Mouse (Mus musculus) embryonic facial prominence, embryonic 15.5 days (tissue): ENCODE measurements around the gene Gm26992. TPM values are rescaled to one million over a fixed set of nuclear protein-coding genes. Genes with fewer than 3 reads are reported as not detected.

ENCODE experiments used
- ATAC-seq: fragments of 200-750 bp; cut with Nextera tagmentation; 2 replicates; pipeline ENCODE4 v1.8.0; 2017; ENCODE audit warnings: low read depth, moderate TSS enrichment; ENCODE audit not compliant: insufficient number of reproducible peaks, low FRiP score, low TSS enrichment
- H3K27ac ChIP-seq: fragments of 300-500 bp; sonication (generic); replicated peaks from 2 replicates; pipeline ENCODE4 v1.5.1; 2015; ENCODE audit warnings: mild to moderate bottlenecking, inconsistent platforms
- H3K27me3 ChIP-seq: fragments of 300-500 bp; sonication (generic); 2 replicates; pipeline ENCODE4 v1.6.1; 2015; ENCODE audit warnings: inconsistent platforms
- H3K36me3 ChIP-seq: fragments of 300-500 bp; sonication (generic); 2 replicates; pipeline ENCODE4 v1.6.1; 2015; ENCODE audit warnings: mild to moderate bottlenecking, inconsistent platforms
- H3K4me1 ChIP-seq: fragments of 300-500 bp; sonication (generic); 2 replicates; pipeline ENCODE4 v1.6.1; 2015; ENCODE audit warnings: inconsistent platforms
- H3K4me2 ChIP-seq: fragments of 300-500 bp; sonication (generic); replicated peaks from 2 replicates; pipeline ENCODE4 v1.6.1; 2015; ENCODE audit warnings: mild to moderate bottlenecking, inconsistent platforms
- H3K4me3 ChIP-seq: fragments of 300-500 bp; sonication (generic); replicated peaks from 2 replicates; pipeline ENCODE4 v1.5.1; 2015; ENCODE audit warnings: mild to moderate bottlenecking, inconsistent platforms
- H3K9ac ChIP-seq: fragments of 300-500 bp; sonication (generic); 2 replicates; pipeline ENCODE4 v1.6.1; 2015; ENCODE audit warnings: inconsistent platforms
- H3K9me3 ChIP-seq: fragments of 300-500 bp; sonication (generic); replicated peaks from 2 replicates; pipeline ENCODE4 v1.6.1; 2016; ENCODE audit warnings: inconsistent platforms
- WGBS: fragments of 180-500 bp; shearing (Covaris S2); methylation state at CpG from one replicate; pipeline ENCODE4 v1.1.7; 2015; 5-methylcytosine and 5-hydroxymethylcytosine counted together
- polyA plus RNA-seq: library from polyadenylated mRNA; unstranded; fragments of >200 nt; fragmentation: Nextera tagmentation; extraction: Ambion mirVana; gene quantifications from 2 replicates; pipeline ENCODE4 v1.2.1, GENCODE M21; 2015

Gm26992 gene
- polyA plus RNA-seq = not detected in 2 replicates

DNA sequence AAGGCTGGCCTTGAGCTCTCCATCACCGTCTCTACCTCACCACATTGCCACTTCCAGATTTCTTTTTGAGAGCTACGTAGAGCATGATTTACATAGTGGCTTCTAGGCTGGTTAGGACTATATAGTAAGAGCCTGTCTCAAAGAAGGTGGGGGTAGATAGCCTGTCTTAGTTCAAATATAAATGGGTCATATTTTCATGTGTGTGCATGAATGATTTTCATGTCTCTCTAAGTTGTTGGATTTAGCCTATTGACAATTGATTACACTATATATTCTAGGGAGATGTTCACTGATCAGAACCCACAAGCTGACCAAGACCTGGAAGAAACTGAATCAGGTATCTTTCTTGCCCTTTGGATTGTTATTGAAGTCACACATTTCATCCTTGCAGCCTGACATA is at the start of gene Gm26992:
TSS of gene Gm26992 (plus strand) at position 301 of the 400 bp plus-strand sequence.
- Histone ChIP-seq H3K4me1 (no peaks in the 10 kb centered on the region), H3K27ac (no peak within 1 kb of the TSS), H3K27me3 (peaks cover 12% of the 10 kb centered on the region; the same call in 1 of the 2 replicates), H3K4me2 (no peak within 1 kb of the TSS), H3K4me3 (no peak within 1 kb of the TSS), H3K9me3 (no peaks in the 10 kb centered on the region), H3K9ac (no peak within 1 kb of the TSS), H3K36me3 (no peaks in the 10 kb centered on the region)
- WGBS = 89% methylated on average over 2 of the region's 2 CpGs
- ATAC-seq = no peak

DNA sequence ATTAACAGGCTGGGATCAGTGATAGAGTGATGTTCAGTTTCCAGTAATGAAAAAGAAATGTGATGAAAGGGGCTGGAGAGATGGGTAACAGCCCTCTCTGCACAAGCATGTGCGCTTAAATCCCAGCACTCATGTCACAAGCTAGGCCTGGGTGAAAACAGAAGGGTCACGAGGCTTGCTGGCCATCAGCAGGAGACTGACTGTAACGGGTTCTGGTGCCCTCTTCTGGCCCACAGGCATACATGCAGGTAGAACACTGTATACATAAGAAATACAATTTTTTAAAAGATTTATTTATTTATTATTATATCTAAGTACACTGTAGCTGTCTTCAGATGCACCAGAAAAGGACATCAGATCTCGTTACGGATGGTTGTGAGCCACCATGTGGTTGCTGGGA is 47.6 kb upstream of the Gm26992 start:
- Histone ChIP-seq H3K4me3 (no peak overlapping the region), H3K27ac (no peak overlapping the region), H3K9me3 (no peaks in the 10 kb centered on the region), H3K4me1 (no peaks in the 10 kb centered on the region), H3K9ac (no peak overlapping the region), H3K27me3 (no peaks in the 10 kb centered on the region), H3K36me3 (no peaks in the 10 kb centered on the region), H3K4me2 (no peak overlapping the region)
- ATAC-seq = no peak
- WGBS = 70% methylated on average over 5 of the region's 5 CpGs

DNA sequence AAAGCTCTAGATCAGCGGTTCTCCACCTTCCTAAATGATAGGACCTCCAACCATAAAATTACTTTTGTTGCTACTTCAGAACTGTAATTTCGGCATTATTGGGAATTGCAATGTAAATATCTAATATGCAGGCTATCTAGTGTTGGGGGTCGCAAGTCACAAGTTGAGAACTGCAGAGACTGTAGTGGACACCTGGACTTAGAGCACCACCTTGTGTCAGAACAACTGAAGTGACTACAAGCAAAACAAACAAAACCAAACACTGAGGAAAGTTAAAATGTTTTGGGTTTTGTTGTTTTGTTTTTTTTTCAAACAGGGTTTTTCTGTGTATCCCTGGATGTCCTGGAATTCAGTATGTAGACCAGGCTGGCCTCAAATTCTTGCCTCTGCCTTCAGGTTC is 37.3 kb upstream of the Gm26992 start:
- Histone ChIP-seq H3K27ac (no peak overlapping the region), H3K27me3 (no peaks in the 10 kb centered on the region; the same call in 1 of the 2 replicates), H3K9ac (no peak overlapping the region), H3K4me1 (no peaks in the 10 kb centered on the region), H3K4me2 (no peak overlapping the region), H3K9me3 (no peaks in the 10 kb centered on the region), H3K4me3 (no peak overlapping the region), H3K36me3 (no peaks in the 10 kb centered on the region)
- 77% methylated on average over 3 of the region's 3 CpGs for WGBS
- no peak for ATAC-seq

DNA sequence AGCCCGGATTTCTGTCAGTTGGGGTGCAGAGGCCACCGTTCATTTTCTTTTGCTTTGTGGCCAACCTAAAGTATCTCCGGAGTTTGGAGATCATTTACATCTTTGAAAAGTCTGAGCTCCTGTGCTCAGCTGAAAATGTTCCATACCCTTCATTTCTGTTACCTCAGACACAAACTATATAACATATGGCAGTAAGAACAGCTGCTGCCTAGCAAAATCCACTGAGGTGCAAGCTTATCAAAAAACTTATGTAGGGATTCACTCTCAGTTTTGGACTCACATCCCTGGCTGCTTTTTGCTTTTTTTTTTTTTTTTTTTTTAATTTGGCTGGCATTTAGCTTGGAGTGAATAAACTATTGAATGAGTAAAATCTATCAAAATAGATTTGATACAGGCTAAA is 33.7 kb upstream of the Gm26992 start:
- no peak for ATAC-seq
- Histone ChIP-seq H3K9ac (no peak overlapping the region), H3K4me2 (no peak overlapping the region), H3K9me3 (no peaks in the 10 kb centered on the region), H3K27me3 (no peaks in the 10 kb centered on the region), H3K4me3 (no peak overlapping the region), H3K4me1 (no peaks in the 10 kb centered on the region), H3K27ac (no peak overlapping the region), H3K36me3 (no peaks in the 10 kb centered on the region)
- 74% methylated on average over 3 of the region's 3 CpGs for WGBS

DNA sequence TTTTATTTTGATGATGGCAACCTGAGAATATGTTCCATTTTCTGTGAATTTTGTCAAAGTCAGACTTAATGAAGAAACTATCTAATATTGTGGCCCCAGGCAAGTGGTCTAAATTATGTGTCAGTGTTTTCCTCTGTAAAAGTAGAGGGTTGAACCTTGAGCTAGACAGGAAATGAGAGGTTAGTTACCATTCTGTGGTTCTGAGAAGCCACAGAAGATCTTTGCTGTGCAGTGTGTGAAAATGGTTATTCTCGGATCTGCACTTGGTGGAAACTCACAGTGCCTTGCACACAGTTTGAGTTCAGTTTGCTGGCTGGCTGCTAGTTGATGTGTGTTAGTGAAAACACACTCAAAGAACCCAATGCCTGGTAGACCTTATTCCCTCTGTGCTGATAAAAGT is 28.0 kb upstream of the Gm26992 start:
- WGBS = 71% methylated on average over 1 of the region's 1 CpGs
- no peak for ATAC-seq
- Histone ChIP-seq H3K4me1 (no peaks in the 10 kb centered on the region), H3K27me3 (peaks cover 4% of the 10 kb centered on the region; the same call in 1 of the 2 replicates), H3K9ac (no peak overlapping the region), H3K27ac (no peak overlapping the region), H3K4me2 (no peak overlapping the region), H3K9me3 (no peaks in the 10 kb centered on the region), H3K36me3 (no peaks in the 10 kb centered on the region), H3K4me3 (no peak overlapping the region)

DNA sequence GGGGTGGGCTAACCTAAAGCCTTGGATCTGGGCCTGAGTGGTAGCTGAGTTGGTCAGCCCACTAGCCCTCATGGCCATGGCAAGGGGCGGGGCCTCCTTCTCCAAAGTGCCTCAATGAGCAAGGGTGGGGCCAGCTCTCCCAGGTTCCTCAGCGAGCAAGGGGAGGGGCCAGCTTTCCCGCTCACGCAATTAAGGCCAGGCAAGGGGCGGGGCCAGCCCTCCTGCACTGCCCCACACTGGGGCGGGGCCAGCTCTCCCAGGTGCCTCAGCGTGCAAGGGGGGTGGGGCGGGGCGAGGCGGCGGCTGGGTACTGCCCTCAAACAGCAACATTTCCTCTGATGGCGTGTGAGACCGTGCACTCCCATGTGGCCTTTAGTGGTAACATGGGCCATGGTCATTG is 16.8 kb upstream of the Gm26992 start:
- H3K9me3 ChIP-seq = no peaks in the 10 kb centered on the region
- no peaks in the 10 kb centered on the region for H3K36me3 ChIP-seq
- no peak overlapping the region for H3K9ac ChIP-seq
- no peaks in the 10 kb centered on the region; the same call in 1 of the 2 replicates for H3K27me3 ChIP-seq
- H3K4me2 ChIP-seq = no peak overlapping the region
- no peak overlapping the region for H3K4me3 ChIP-seq
- WGBS = 35% methylated on average over 11 of the region's 13 CpGs
- ATAC-seq = no peak
- no peak overlapping the region for H3K27ac ChIP-seq
- H3K4me1 ChIP-seq = no peaks in the 10 kb centered on the region

DNA sequence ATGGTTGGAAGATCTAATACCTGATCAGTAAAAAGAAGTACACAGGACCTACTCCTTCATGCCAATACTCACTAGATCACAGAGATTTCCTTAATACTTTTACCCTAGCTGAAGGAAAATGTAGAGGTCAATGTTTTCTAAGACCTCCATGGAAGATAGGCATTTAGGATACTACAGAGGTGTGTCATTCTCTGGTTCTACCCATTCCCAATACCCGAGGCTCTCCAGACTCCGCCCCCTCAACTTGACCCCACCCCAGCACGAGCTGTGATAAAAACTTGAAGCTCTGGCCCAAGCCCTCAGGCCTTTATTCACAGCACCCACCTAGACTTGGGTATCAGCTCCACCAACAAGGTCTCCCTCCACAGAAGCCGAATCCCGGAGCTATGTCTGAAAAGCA is 7.6 kb upstream of the Gm26992 start, which contains the start of gene Tsx:
TSS of gene Tsx (plus strand) at position 301 of the 400 bp plus-strand sequence.
- no peak for ATAC-seq
- no peak within 1 kb of the TSS for H3K4me2 ChIP-seq
- 77% methylated on average over 5 of the region's 5 CpGs for WGBS
- H3K4me3 ChIP-seq = no peak within 1 kb of the TSS
- no peak within 1 kb of the TSS for H3K9ac ChIP-seq
- H3K9me3 ChIP-seq = no peaks in the 10 kb centered on the region
- peaks cover 7% of the 10 kb centered on the region for H3K27me3 ChIP-seq
- no peaks in the 10 kb centered on the region for H3K36me3 ChIP-seq
- no peaks in the 10 kb centered on the region for H3K4me1 ChIP-seq
- H3K27ac ChIP-seq = no peak within 1 kb of the TSS

- Histone ChIP-seq H3K9me3 (no peaks in the 10 kb centered on the region), H3K4me3 (no peak overlapping the region), H3K4me1 (no peaks in the 10 kb centered on the region), H3K36me3 (no peaks in the 10 kb centered on the region), H3K27ac (no peak overlapping the region), H3K9ac (no peak overlapping the region), H3K27me3 (no peaks in the 10 kb centered on the region; the same call in 1 of the 2 replicates), H3K4me2 (no peak overlapping the region)
- ATAC-seq = no peak
- WGBS = 74% methylated on average over 7 of the region's 7 CpGs
Measured at GRCm38 (mm10) chrX:103427677-103428076, 5.9 kb downstream of the Gm26992 start.

- Histone ChIP-seq H3K27ac (no peak overlapping the region), H3K4me1 (no peaks in the 10 kb centered on the region), H3K4me3 (no peak overlapping the region), H3K36me3 (no peaks in the 10 kb centered on the region), H3K4me2 (no peak overlapping the region), H3K9me3 (no peaks in the 10 kb centered on the region), H3K27me3 (peaks cover 3% of the 10 kb centered on the region), H3K9ac (no peak overlapping the region)
- WGBS = 63% methylated on average over 7 of the region's 7 CpGs
- no peak for ATAC-seq
Measured at GRCm38 (mm10) chrX:103432293-103432692, 10.5 kb downstream of the Gm26992 start.

DNA sequence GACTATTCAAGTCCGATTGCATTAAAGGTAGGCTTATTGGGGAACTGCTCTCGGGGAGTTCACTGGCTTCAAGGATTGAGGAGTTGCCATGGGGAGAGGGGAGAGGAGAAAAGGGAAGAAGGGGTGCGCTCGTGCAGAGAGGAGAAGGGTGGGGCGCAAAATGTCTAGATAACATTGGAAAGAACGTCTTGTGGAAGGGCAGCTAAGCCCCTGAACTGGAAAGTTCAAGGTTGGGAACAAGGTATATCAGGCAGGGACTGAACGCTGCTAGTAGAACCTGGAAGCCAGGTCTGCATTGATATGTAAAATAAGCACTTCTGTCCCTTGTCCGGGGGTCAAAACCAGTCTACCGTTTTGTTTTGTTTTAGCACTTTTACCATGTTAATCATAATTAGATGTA is 16.2 kb downstream of the Gm26992 start:
- Histone ChIP-seq H3K9me3 (no peaks in the 10 kb centered on the region), H3K4me3 (no peak overlapping the region), H3K27ac (no peak overlapping the region), H3K4me1 (no peaks in the 10 kb centered on the region), H3K9ac (no peak overlapping the region), H3K4me2 (no peak overlapping the region), H3K27me3 (peaks cover 27% of the 10 kb centered on the region), H3K36me3 (no peaks in the 10 kb centered on the region)
- 18% methylated on average over 9 of the region's 9 CpGs for WGBS
- ATAC-seq = no peak

DNA sequence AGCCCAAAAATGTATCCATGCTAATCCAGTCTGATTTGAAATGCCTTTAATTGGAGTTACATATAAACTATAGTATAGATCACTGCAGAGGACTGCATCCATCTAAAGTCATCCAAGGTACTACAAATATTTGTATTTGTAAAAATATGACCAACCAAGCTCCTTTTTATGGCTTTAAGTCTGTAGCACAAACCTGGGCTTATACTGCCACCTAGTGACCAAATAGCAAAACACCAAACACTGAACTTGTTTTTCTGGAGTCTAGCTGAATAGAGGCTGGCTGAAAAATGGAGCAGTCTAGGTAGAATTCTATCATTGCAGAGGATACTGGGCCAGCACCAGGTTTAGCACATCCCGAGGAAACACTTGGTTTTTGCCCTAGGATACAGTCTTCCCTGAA is 19.0 kb downstream of the Gm26992 start:
- H3K27me3 ChIP-seq = peaks cover 32% of the 10 kb centered on the region
- ATAC-seq = no peak
- H3K9me3 ChIP-seq = no peaks in the 10 kb centered on the region
- H3K4me3 ChIP-seq = no peak overlapping the region
- H3K4me2 ChIP-seq = no peak overlapping the region
- no peaks in the 10 kb centered on the region for H3K4me1 ChIP-seq
- no peak overlapping the region for H3K27ac ChIP-seq
- no peak overlapping the region for H3K9ac ChIP-seq
- H3K36me3 ChIP-seq = no peaks in the 10 kb centered on the region
- 5% methylated on average over 1 of the region's 1 CpGs for WGBS

GRCm38 (mm10) chrX:103443755-103444154 is 21.9 kb downstream of the Gm26992 start:
- 30% methylated on average over 7 of the region's 7 CpGs for WGBS
- no peak overlapping the region for H3K4me2 ChIP-seq
- H3K9ac ChIP-seq = no peak overlapping the region
- no peak overlapping the region for H3K4me3 ChIP-seq
- H3K4me1 ChIP-seq = peaks cover 8% of the 10 kb centered on the region; the same call in 1 of the 2 replicates
- no peak for ATAC-seq
- H3K27me3 ChIP-seq = peaks cover 31% of the 10 kb centered on the region
- no peaks in the 10 kb centered on the region for H3K36me3 ChIP-seq
- no peak overlapping the region for H3K27ac ChIP-seq
- H3K9me3 ChIP-seq = no peaks in the 10 kb centered on the region
